Mouse (Mus musculus): ENCODE measurements around the gene Xab2. TPM values are rescaled to one million over a fixed set of nuclear protein-coding genes. Genes with fewer than 3 reads are reported as not detected.

Xab2 gene
- polyA plus RNA-seq, 1 experiment = 57.8 TPM

DNA sequence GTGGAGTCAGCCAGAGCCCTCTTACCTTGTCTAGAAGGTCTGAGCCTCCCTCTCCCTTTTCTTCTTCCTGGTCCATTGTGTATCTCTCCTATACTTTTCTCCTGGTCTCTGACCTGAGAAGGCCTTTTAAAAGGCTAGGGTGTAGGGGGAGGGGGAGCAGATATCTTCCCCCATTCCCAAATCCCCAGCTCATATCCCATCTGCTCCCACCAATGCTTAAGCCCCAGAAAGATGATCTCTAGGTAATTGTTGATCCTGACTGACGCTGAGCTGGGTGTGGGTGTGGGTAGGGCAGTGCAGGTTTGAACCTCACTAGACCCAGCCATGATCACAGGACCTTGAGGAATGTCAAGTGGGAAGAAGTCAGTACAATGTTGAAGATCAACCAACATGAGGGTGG, 4.3 kb upstream of the Xab2 start, which contains the start of gene Pcp2:
Gene Pcp2, minus strand, starts transcription at position 101 of the 400 bp plus-strand sequence.
- Histone ChIP-seq H3K36me3 (ENCODE audit: control insufficient read depth, insufficient read depth, low read length, poor library complexity, severe bottlenecking) (no peaks in the 10 kb centered on the region; the same call in 1 of the 2 replicates), H3K27me3 (ENCODE audit: control insufficient read depth, insufficient read depth, low read length, poor library complexity, severe bottlenecking) (no peaks in the 10 kb centered on the region), H3K27ac (ENCODE audit: insufficient read depth, low read length) (no peak within 1 kb of the TSS), H3K9me3 (replicated peaks; ENCODE audit: control insufficient read depth, insufficient read depth, low read length, poor library complexity, severe bottlenecking) (no peaks in the 10 kb centered on the region), H3K9ac (ENCODE audit: low read depth, poor library complexity, severe bottlenecking) (no peak within 1 kb of the TSS), H3K4me1 (ENCODE audit: control insufficient read depth, insufficient read depth, low read length) (no peaks in the 10 kb centered on the region), H3K4me3 (ENCODE audit: low read depth, low read length) (no peak within 1 kb of the TSS)
- no peak for TF ChIP-seq EP300 (IDR thresholded peaks at IDR 0.05; ENCODE audit: insufficient read depth, low read depth, low read length)
- TF ChIP-seq POLR2A (IDR thresholded peaks at IDR 0.05; ENCODE audit: insufficient read depth, low read length) = no peak
- no peak for TF ChIP-seq CTCF (IDR thresholded peaks at IDR 0.05; ENCODE audit: low read depth, low read length)

DNA sequence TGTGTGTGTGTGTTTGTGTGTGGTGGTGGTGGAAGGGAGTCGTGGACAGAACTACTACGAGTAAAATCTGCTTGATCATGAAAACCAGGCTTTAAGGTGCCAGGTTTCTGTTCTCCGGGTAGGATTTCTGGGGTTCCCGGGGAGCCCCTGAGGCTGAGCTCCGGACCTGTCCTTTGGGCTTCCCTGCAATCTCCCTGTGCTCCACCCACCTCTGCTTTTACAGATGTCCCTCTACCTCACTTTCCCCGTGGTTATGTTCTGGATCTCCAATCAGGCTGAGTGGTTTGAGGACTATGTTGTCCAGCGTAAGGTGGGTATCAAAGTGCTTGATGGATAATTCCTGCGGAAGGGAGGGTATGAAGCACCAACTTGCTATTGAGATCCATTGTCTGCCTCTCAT, 1.0 kb upstream of the Xab2 start:
- TF ChIP-seq EP300 (IDR thresholded peaks at IDR 0.05; ENCODE audit: insufficient read depth, low read depth, low read length) = no peak
- no peak for TF ChIP-seq CTCF (IDR thresholded peaks at IDR 0.05; ENCODE audit: low read depth, low read length)
- TF ChIP-seq POLR2A (IDR thresholded peaks at IDR 0.05; ENCODE audit: insufficient read depth, low read length) = no peak
- Histone ChIP-seq H3K36me3 (ENCODE audit: control insufficient read depth, insufficient read depth, low read length, poor library complexity, severe bottlenecking) (peaks cover 13% of the 10 kb centered on the region), H3K9me3 (replicated peaks; ENCODE audit: control insufficient read depth, insufficient read depth, low read length, poor library complexity, severe bottlenecking) (no peaks in the 10 kb centered on the region), H3K27ac (ENCODE audit: insufficient read depth, low read length) (no peak overlapping the region), H3K9ac (ENCODE audit: low read depth, poor library complexity, severe bottlenecking) (peak overlapping the region; percentile 57), H3K4me1 (ENCODE audit: control insufficient read depth, insufficient read depth, low read length) (no peaks in the 10 kb centered on the region), H3K4me3 (ENCODE audit: low read depth, low read length) (peak overlapping the region; percentile 64), H3K27me3 (ENCODE audit: control insufficient read depth, insufficient read depth, low read length, poor library complexity, severe bottlenecking) (no peaks in the 10 kb centered on the region)

DNA sequence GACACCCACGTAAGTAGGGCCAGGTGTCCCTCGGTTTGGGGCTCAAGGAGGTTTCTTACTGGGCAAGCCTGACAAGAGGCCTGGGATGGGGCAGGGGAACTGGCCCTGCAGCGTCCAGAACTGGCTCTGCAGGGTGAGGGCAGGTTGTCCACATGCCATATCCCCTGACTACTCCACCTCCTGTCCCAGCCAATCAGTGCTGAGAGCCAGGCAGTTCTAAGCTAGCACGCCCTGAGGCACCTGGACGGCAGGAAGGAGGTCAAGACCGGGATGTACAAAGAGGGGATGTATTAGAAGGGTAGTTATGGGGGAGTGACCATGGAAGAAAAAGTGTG, 11.3 kb downstream of the Xab2 start:
- Histone ChIP-seq H3K4me3 (ENCODE audit: low read depth, low read length) (no peak overlapping the region), H3K27ac (ENCODE audit: insufficient read depth, low read length) (peak overlapping the region; percentile 6; the same call in 1 of the 2 replicates), H3K27me3 (ENCODE audit: control insufficient read depth, insufficient read depth, low read length, poor library complexity, severe bottlenecking) (no peaks in the 10 kb centered on the region), H3K36me3 (ENCODE audit: control insufficient read depth, insufficient read depth, low read length, poor library complexity, severe bottlenecking) (peaks cover 73% of the 10 kb centered on the region), H3K9me3 (replicated peaks; ENCODE audit: control insufficient read depth, insufficient read depth, low read length, poor library complexity, severe bottlenecking) (no peaks in the 10 kb centered on the region), H3K9ac (ENCODE audit: low read depth, poor library complexity, severe bottlenecking) (no peak overlapping the region), H3K4me1 (ENCODE audit: control insufficient read depth, insufficient read depth, low read length) (no peaks in the 10 kb centered on the region)
- TF ChIP-seq CTCF (IDR thresholded peaks at IDR 0.05; ENCODE audit: low read depth, low read length) (no peak), EP300 (IDR thresholded peaks at IDR 0.05; ENCODE audit: insufficient read depth, low read depth, low read length) (peak; percentile 70; the same call in 1 of the 2 replicates)

DNA sequence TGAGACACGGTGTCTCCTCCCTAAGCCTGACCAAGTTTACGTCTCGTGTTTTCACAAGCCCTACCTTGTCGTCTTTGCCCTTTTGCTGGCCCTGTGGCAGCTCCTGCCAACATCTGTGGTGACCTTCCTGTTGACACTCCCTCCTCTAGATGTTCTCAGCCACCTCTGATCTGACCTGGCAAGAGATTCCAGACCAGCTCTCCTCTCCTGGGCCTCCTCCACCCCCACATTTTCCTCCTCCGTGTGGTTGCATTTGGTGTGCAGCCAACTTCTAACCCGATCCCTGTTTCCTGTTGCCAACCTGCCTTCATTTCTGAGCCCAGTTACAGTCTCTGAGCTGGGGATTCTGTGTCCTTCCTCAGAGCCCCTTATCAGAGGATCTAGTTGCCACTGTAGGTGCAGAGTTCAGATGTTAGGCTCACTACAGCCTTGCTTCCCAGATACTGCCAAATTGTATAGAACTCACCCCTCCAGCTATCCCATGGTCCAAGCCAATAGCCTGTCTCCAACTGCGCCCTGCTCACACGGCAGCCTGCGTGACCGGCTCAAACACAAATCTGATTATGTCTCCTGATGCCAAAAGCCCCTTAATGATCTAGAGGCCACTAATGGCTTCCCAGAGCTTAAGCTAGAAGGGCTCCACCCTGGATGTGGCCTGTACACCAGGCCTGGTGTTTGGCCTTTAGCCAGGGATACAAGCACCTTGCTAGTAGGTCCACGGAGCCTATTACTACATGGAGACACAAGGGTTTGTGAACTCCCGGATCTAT, 11.9 kb downstream of the Xab2 start:
- Histone ChIP-seq H3K4me1 (ENCODE audit: control insufficient read depth, insufficient read depth, low read length) (no peaks in the 10 kb centered on the region), H3K27ac (ENCODE audit: insufficient read depth, low read length) (peak overlapping the region; percentile 6; the same call in 1 of the 2 replicates), H3K4me3 (ENCODE audit: low read depth, low read length) (no peak overlapping the region), H3K9ac (ENCODE audit: low read depth, poor library complexity, severe bottlenecking) (no peak overlapping the region), H3K27me3 (ENCODE audit: control insufficient read depth, insufficient read depth, low read length, poor library complexity, severe bottlenecking) (no peaks in the 10 kb centered on the region), H3K9me3 (replicated peaks; ENCODE audit: control insufficient read depth, insufficient read depth, low read length, poor library complexity, severe bottlenecking) (no peaks in the 10 kb centered on the region), H3K36me3 (ENCODE audit: control insufficient read depth, insufficient read depth, low read length, poor library complexity, severe bottlenecking) (peaks cover 73% of the 10 kb centered on the region)
- TF ChIP-seq POLR2A (IDR thresholded peaks at IDR 0.05; ENCODE audit: insufficient read depth, low read length) (no peak), CTCF (IDR thresholded peaks at IDR 0.05; ENCODE audit: low read depth, low read length) (no peak), EP300 (IDR thresholded peaks at IDR 0.05; ENCODE audit: insufficient read depth, low read depth, low read length) (no peak)

DNA sequence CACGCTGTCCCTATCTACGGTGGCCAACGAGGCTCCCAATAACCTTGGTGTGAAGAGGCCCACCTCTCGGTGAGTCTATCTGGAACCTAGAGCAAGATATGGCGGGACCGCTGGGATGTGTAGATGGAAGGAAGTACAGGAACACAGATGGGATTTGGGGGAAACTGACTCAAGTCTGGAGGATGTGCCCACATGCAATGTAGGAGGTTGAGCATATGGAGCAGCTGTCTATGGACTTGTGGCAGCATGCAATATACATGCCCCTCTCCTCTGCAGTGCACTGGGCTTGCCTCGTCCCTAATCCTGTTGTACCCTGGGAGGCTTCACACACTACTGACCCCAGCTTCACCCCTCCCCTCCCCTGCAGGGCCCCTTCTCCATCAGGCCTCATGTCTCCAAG, 13.3 kb downstream of the Xab2 start:
- Histone ChIP-seq H3K4me1 (ENCODE audit: control insufficient read depth, insufficient read depth, low read length) (no peaks in the 10 kb centered on the region), H3K4me3 (ENCODE audit: low read depth, low read length) (no peak overlapping the region), H3K9me3 (replicated peaks; ENCODE audit: control insufficient read depth, insufficient read depth, low read length, poor library complexity, severe bottlenecking) (no peaks in the 10 kb centered on the region), H3K27me3 (ENCODE audit: control insufficient read depth, insufficient read depth, low read length, poor library complexity, severe bottlenecking) (no peaks in the 10 kb centered on the region), H3K36me3 (ENCODE audit: control insufficient read depth, insufficient read depth, low read length, poor library complexity, severe bottlenecking) (peaks cover 81% of the 10 kb centered on the region), H3K9ac (ENCODE audit: low read depth, poor library complexity, severe bottlenecking) (no peak overlapping the region), H3K27ac (ENCODE audit: insufficient read depth, low read length) (no peak overlapping the region)
- no peak for TF ChIP-seq EP300 (IDR thresholded peaks at IDR 0.05; ENCODE audit: insufficient read depth, low read depth, low read length)
- TF ChIP-seq CTCF (IDR thresholded peaks at IDR 0.05; ENCODE audit: low read depth, low read length) = no peak
- TF ChIP-seq POLR2A (IDR thresholded peaks at IDR 0.05; ENCODE audit: insufficient read depth, low read length) = no peak

DNA sequence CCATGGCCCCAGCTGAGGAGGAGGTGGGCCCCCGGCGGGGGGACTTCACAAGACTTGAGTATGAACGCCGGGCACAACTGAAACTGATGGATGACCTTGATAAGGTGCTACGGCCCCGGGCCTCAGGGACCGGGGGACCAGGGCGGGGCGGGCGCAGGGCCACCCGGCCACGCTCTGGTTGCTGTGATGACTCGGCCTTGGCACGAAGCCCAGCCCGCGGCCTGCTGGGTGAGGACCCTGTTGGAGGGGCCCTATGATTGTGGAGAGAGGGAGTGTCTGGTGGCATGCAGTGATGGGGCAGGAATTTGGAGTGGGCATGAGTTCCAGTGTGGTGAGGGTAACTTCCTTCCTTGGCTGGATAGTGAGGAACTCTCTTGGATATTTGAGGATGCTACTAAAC, 14.5 kb downstream of the Xab2 start:
- H3K9ac ChIP-seq (ENCODE audit: low read depth, poor library complexity, severe bottlenecking) = peak overlapping the region; percentile 41
- H3K4me3 ChIP-seq (ENCODE audit: low read depth, low read length) = no peak overlapping the region
- no peaks in the 10 kb centered on the region for H3K4me1 ChIP-seq (ENCODE audit: control insufficient read depth, insufficient read depth, low read length)
- peak overlapping the region; percentile 17; the same call in 1 of the 2 replicates for H3K27ac ChIP-seq (ENCODE audit: insufficient read depth, low read length)
- no peaks in the 10 kb centered on the region for H3K27me3 ChIP-seq (ENCODE audit: control insufficient read depth, insufficient read depth, low read length, poor library complexity, severe bottlenecking)
- H3K36me3 ChIP-seq (ENCODE audit: control insufficient read depth, insufficient read depth, low read length, poor library complexity, severe bottlenecking) = peaks cover 82% of the 10 kb centered on the region
- H3K9me3 ChIP-seq (replicated peaks; ENCODE audit: control insufficient read depth, insufficient read depth, low read length, poor library complexity, severe bottlenecking) = no peaks in the 10 kb centered on the region
- TF ChIP-seq CTCF (IDR thresholded peaks at IDR 0.05; ENCODE audit: low read depth, low read length) (no peak), EP300 (IDR thresholded peaks at IDR 0.05; ENCODE audit: insufficient read depth, low read depth, low read length) (no peak), POLR2A (IDR thresholded peaks at IDR 0.05; ENCODE audit: insufficient read depth, low read length) (no peak)

Data from ES-Bruce4 (cell line).